Mouse (Mus musculus) layer of hippocampus, adult 2 months (tissue): ENCODE results near the gene Lpp. TPM values are rescaled to one million over a fixed set of nuclear protein-coding genes. Genes with fewer than 3 reads are reported as not detected.

Experiments used
- DNase-seq, 2 experiments: peaks; one replicate each; pipeline ENCODE4 v3.0.0; 2022; ENCODE audit warnings: low spot score in 2 of 2
- H3K27ac ChIP-seq: fragments of 200-600 bp; 2 replicates; pipeline ENCODE4 v1.8.1; 2022
- H3K4me3 ChIP-seq: fragments of 200-600 bp; 2 replicates; pipeline ENCODE4 v1.8.1; 2022; ENCODE audit warnings: mild to moderate bottlenecking
- CTCF ChIP-seq: fragments of 200-600 bp; conservative IDR thresholded peaks from 2 replicates; pipeline ENCODE4 v1.8.1; 2022; ENCODE audit warnings: antibody characterized with exemption, mild to moderate bottlenecking, moderate library complexity
- total RNA-seq, 2 experiments: library from RNA; stranded (reverse); gene quantifications; 2 replicates each; pipeline ENCODE4 v1.2.3; 2021

Gene Lpp
- total RNA-seq, 2 experiments from 2014 or later, result 10.1 to 10.5 TPM

DNA sequence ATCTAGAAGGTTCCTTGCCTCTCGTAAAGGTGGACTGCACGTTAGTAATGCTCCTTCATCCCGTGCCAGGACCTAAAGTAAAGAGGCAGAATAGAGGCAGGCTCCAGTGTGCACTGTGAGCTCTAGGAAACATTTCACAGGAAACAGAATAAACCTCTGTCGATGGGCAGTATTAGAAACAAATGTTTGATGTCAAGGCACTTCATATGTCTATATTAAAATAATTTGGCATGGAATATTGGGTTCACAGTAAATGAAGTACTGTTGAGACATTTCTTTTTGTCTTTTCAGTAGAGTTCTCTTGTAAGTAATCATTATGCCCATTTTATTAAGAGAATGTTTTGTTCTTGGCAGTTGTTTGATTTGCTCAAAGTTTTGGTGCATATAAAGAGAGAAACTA is 398.7 kb downstream of the Lpp start:
- Histone ChIP-seq H3K27ac (no peak overlapping the region), H3K4me3 (no peak overlapping the region)
- no peak for TF ChIP-seq CTCF
- no peak for DNase-seq

DNA sequence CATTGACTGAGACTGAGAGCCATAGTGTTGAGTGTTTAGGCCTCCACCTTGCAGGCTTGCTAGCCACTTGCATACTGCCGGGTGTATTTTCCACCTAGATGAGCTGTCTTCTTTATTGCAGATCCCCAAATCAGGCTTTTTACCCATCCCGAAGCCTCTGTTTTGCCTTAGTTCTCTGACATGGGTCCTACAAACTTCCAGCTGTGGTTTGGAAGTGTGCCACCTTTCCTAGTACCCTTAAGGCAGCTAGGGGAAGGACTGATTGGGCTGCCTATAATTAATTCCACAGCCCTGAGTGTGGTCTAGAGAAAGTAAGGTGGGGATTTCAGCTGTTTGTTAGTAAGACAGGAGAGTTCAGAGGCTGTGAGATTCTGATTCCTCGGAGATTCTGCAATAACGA is 399.5 kb downstream of the Lpp start:
- no peak overlapping the region for H3K4me3 ChIP-seq
- H3K27ac ChIP-seq, result no peak overlapping the region
- DNase-seq, result no peak
- TF ChIP-seq CTCF, result no peak

- no peak overlapping the region for H3K27ac ChIP-seq
- TF ChIP-seq CTCF, result no peak
- no peak overlapping the region for H3K4me3 ChIP-seq
- no peak for DNase-seq
Measured at GRCm38 (mm10) chr16:24794665-24795064, 401.4 kb downstream of the Lpp start.

GRCm38 (mm10) chr16:24801355-24801754 is 408.0 kb downstream of the Lpp start:
- Histone ChIP-seq H3K27ac (no peak overlapping the region), H3K4me3 (no peak overlapping the region)
- no peak for DNase-seq
- TF ChIP-seq CTCF, result no peak

DNA sequence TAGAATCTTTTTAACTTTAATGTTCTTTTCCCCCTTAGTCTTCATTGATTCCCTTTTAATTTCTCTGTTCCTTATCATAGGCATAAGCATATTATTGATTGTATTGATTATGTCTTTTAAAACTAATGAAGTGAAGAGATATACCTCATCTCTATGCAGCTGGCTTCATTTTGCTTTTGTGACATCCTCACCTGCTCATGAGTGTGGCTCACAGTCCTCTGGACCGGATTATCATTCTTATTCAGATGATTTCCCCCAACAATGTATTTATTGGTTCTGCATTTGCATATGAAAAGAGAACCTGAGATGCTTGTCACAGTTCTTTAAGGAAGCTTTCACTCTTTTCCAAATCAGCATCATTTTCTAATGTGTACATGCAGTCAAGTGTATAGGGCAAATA is 408.5 kb downstream of the Lpp start:
- H3K27ac ChIP-seq, result no peak overlapping the region
- no peak for TF ChIP-seq CTCF
- H3K4me3 ChIP-seq, result no peak overlapping the region
- DNase-seq, result no peak

GRCm38 (mm10) chr16:24806093-24806492 is 412.8 kb downstream of the Lpp start:
- DNase-seq, result no peak
- no peak for TF ChIP-seq CTCF
- no peak overlapping the region for H3K27ac ChIP-seq

DNA sequence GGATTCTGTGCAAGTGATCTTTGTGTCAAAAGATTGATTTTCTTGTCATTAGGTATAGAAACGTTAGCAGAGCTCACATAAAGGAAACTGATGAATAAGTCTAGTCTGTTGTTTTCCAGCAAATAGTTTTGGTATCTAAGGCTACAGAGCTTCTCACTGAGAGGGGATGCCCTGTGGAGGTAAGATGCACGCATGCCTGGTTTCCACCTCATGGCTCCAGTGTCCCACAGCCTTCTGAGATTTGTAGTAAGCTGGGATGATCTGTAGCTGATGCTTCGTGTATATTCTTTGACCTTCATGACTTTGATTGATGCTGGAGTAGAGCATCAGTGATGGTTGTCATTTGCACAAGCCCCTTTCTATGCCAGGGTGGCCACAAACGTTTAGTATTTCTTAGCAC is 414.3 kb downstream of the Lpp start:
- H3K27ac ChIP-seq, result no peak overlapping the region
- DNase-seq, result no peak
- TF ChIP-seq CTCF, result no peak
- no peak overlapping the region for H3K4me3 ChIP-seq

More at GRCm38 (mm10) chr16:24806093-24806492, 412.8 kb downstream of the Lpp start:
- H3K4me3 ChIP-seq, result no peak overlapping the region

- Histone ChIP-seq H3K27ac (no peak overlapping the region), H3K4me3 (no peak overlapping the region)
- no peak for DNase-seq
- TF ChIP-seq CTCF, result no peak
Measured at GRCm38 (mm10) chr16:24809811-24810210, 416.5 kb downstream of the Lpp start.

- no peak for DNase-seq
- TF ChIP-seq CTCF, result no peak
- Histone ChIP-seq H3K27ac (no peak overlapping the region), H3K4me3 (no peak overlapping the region)
Measured at GRCm38 (mm10) chr16:24816621-24817020, 423.3 kb downstream of the Lpp start.

DNA sequence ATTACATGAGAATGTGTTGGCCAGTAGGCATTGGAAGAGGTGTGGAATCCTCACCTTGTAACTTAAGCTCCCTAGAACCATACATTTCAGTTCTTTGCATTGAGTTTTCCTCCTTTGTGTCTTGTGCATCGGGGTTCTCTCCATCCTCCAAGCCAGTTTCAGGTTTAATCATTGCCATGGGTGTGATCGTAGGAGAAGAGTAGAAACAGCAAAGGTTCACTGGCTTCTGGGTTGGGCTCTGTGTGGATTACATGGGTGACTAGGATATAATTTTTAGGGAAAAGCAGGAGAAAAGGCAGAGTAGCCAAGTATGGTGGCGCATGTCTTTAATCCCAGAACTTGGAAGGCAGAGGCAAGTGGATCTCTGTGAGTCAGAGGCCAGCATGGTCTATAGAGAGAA is 424.1 kb downstream of the Lpp start:
- Histone ChIP-seq H3K27ac (no peak overlapping the region), H3K4me3 (no peak overlapping the region)
- DNase-seq, result no peak
- TF ChIP-seq CTCF, result no peak

GRCm38 (mm10) chr16:24819127-24819526 is 425.8 kb downstream of the Lpp start:
- no peak for DNase-seq
- no peak overlapping the region for H3K4me3 ChIP-seq
- peak; percentile 60 for TF ChIP-seq CTCF
- peak overlapping the region; percentile 57; the same call in 1 of the 2 replicates for H3K27ac ChIP-seq

DNA sequence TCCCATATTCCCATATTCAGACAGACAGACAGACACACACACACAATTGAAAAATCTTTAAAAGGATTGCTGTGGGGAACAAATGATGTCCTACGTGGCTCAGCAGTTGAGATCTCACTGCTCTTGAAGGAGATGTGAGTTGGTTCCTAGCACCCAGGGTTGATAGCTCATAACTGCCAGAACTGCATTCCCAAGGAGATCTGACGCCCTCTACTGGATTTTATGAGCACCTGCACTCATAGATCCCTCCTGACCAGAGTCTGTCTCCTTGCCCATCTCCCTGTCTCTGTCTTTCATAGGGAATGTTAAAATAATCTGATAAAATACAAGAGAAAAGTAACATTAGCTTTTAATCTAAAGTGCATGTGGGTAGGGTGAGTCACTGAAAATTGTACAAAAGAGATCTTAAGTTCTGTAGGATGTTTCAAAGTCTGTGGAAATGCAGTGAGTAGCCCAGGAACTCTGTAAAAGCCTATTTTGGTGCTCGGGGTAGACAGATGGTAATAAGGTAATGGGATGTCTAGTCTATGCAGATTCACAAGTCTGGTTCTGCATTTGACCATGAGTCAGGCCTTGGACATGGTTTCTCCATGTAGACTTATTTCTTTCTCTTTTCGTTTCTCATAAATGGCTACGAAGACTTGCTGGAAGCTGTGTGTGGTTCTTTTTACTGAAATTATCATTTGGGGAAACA is 429.0 kb downstream of the Lpp start:
- no peak for DNase-seq
- Histone ChIP-seq H3K4me3 (no peak overlapping the region), H3K27ac (peak overlapping the region; percentile 69)
- peak; percentile 58 for TF ChIP-seq CTCF

GRCm38 (mm10) chr16:24822918-24823317 is 429.6 kb downstream of the Lpp start:
- TF ChIP-seq CTCF, result no peak
- DNase-seq, result peak; percentile 51 to 74

DNA sequence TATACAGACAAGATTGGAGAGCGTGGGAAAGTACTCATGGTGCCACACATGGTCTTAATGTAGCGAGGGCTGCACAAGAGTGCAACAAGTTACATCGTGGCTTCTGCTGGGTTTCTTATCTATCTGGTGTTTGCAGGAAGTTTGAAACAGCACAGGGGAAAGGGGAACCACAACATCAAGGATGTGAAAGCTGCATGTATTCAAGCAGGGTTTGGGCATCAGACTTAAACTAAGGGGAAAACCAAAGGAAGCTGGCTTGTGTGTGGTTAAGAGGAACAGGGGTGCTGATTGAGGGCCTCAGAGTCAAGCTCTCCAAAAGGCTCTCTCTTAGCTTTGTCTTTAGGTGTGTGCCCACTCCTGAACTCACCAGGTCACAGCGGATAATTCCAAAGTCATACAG is 433.1 kb downstream of the Lpp start:
- no peak overlapping the region for H3K4me3 ChIP-seq
- H3K27ac ChIP-seq, result no peak overlapping the region
- no peak for DNase-seq
- no peak for TF ChIP-seq CTCF

More at GRCm38 (mm10) chr16:24822918-24823317, 429.6 kb downstream of the Lpp start:
- H3K27ac ChIP-seq, result peak overlapping the region; percentile 69
- no peak overlapping the region for H3K4me3 ChIP-seq

GRCm38 (mm10) chr16:24828207-24828803 is 435.0 kb downstream of the Lpp start:
- TF ChIP-seq CTCF, result no peak
- no peak overlapping the region for H3K4me3 ChIP-seq
- no peak for DNase-seq
- peak overlapping the region; percentile 60 for H3K27ac ChIP-seq
